Mouse (Mus musculus): Measurements from ENCODE around the gene Cldn14.

- no peak for TF ChIP-seq CTCF (IDR thresholded peaks at IDR 0.05 in 2 of 3, conservative IDR thresholded peaks at IDR 0.05 in 1 of 3; ENCODE audit: control insufficient read depth in 1 of 3, insufficient read depth in 1 of 3, low read depth in 2 of 3, low read length in 3 of 3, poor library complexity in 1 of 3, severe bottlenecking in 1 of 3)
- TF ChIP-seq POLR2A (IDR thresholded peaks at IDR 0.05; ENCODE audit: control insufficient read depth in 1 of 2, insufficient read depth in 1 of 2, low read depth in 1 of 2, low read length in 2 of 2, poor library complexity in 1 of 2): no peak
- TF ChIP-seq ZC3H11A (IDR thresholded peaks at IDR 0.05; ENCODE audit: low read depth, low read length): no peak
- TF ChIP-seq ZNF384 (IDR thresholded peaks at IDR 0.05; ENCODE audit: low read depth, low read length): no peak
- TF ChIP-seq TCF12 (IDR thresholded peaks at IDR 0.05; ENCODE audit: low read depth, low read length): no peak
- no peak for TF ChIP-seq USF2 (IDR thresholded peaks at IDR 0.05; ENCODE audit: borderline replicate concordance in 1 of 2, insufficient read depth in 1 of 2, low read depth in 1 of 2, low read length in 2 of 2)
- no peak for TF ChIP-seq GATA1 (IDR thresholded peaks at IDR 0.05; ENCODE audit: low read depth, low read length)
- no peak for TF ChIP-seq POLR2AphosphoS2 (IDR thresholded peaks at IDR 0.05; ENCODE audit: low read length)
- no peak for TF ChIP-seq MAFK (IDR thresholded peaks at IDR 0.05; ENCODE audit: borderline replicate concordance, low read depth, low read length)
- TF ChIP-seq CHD1 (IDR thresholded peaks at IDR 0.05; ENCODE audit: low read depth, low read length): no peak
- no peak for TF ChIP-seq USF1 (IDR thresholded peaks at IDR 0.05; ENCODE audit: low read depth, low read length)
- no peak for TF ChIP-seq E2F4 (IDR thresholded peaks at IDR 0.05; ENCODE audit: borderline replicate concordance, low read depth, low read length)
- no peak for TF ChIP-seq EP300 (IDR thresholded peaks at IDR 0.05; ENCODE audit: low read depth in 1 of 2, low read length in 2 of 2)
Observed at GRCm38 (mm10) chr16:93919189-93919588, 89.4 kb downstream of the Cldn14 start.

All from MEL (cell line).